Mouse (Mus musculus): ENCODE measurements around the gene Rere. TPM values are rescaled to one million over a fixed set of nuclear protein-coding genes. Genes with fewer than 3 reads are reported as not detected.
"Not testable (repeated sequence)": the region's sequence is repeated elsewhere in the genome, so short reads cannot be mapped to it uniquely, and the experiment has no call there.

Rere gene
- total RNA-seq, 2 experiments from 2014 or later: 51.5 to 52.0 TPM

DNA sequence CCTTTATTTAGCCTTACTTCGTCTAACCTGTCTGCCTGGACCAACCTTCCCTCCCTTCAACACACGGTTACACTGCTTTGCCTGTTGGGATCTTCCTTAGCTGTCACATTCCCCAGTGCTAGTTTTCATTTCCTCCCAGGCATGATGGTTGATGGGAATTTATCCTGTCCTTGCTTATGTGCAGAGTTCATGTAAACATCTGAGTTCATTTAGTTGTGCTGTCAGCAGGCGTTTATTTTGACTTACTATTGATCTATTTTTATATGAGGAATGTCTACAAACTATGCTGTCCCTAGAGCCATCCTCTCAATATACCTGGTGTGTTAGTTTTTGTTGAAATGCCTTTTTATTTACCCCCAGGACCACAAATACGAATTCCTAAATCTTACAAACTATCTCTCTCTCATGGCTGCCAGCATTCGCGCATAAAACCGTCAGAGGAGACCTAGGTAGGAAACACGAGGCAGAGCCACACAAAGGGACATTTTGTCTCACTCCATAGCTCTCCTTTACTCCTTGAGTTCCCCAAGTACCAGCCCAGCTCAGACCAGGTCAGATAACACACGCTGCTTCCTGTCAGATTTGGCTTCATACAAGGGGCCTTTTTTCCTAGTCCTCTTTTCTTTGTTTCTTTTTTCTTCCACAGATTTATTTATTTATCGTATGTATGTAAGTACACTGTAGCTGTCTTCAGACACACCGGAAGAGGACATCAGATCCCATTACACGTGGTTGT lies 173.3 kb downstream of the Rere start:
- intact Hi-C loops (cut with DNase I): no loop called here
- DNase-seq: no peak

DNA sequence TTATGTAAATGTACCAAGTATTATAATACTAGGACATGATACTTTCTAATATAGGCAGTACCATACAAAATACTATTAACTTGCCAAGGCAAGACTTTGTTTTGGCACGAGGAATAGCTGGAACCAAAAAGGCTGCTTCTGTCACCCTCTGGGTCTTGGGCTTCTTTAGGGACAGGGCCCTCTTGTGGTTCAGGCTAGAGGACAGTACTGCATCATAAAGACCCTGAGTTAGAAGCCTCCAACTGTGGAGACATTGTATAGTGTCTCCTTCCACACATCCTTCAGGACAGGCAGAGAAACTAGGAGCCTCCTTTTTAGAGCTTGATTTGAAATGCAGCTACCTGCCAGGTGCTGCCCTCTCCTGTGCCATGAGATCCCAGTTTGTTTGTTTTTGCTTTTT lies 174.3 kb downstream of the Rere start:
- DNase-seq: no peak
- intact Hi-C loops (cut with DNase I): no loop called here

DNA sequence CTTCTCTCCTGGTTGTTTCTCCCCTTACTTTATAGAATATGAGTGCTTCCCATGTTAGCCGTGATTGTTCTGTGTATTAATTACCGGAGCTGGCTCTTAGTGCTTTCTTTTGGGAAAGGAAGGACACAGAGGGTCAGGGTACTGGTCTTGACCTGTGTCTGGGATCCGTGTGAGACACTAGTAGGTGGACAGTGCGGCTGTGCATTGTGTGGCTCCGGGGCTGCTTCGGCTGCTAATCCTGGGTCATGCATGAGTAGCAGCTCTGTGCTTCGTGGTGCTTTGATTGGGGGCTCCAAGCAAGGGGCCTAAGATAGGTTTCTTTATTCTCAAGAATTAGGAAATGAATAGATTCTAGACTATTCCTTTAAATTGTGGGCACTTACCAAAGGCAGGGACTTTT lies 175.0 kb downstream of the Rere start:
- intact Hi-C loops (cut with DNase I): no loop called here
- no peak for DNase-seq

DNA sequence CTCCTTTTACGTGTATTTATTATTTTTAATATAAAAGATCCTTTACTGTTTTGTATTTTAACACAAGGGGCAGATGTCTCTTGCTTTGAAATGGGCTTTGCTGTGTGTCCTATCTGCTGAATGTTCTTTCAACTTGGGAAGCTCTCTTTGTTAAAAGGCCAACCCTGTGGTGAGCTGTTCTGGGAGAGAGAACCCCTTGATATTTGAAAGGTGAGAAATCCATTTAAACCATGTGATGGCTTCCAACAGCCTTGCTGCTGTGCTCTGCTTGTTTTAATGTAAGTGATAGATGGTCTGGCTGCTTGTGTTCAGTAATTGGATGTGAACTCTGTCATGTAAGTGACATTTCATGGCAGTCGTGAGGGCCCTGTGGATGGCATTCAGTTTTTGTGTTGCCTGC lies 175.4 kb downstream of the Rere start:
- intact Hi-C loops (cut with DNase I): no loop called here
- DNase-seq: no peak

DNA sequence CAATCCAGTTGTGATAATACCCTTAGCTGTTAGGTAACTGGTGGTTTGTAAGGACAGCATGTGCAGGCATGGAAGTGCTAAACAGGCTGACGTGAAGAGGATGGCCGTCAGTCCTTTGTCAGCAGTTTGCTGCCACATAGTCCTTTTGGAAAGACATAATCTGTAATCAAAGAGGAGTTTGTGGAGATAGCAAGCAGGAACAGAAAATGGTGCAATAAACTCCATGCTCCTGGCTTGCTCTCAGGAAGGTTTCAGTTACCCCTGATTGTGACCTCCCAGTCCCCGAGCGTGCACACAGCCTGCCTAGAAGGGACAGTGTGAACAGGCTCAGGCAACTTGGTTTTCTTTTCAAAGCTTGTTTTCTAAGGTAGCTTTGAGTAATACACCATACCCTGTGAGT lies 175.9 kb downstream of the Rere start:
- intact Hi-C loops (cut with DNase I): no loop called here
- no peak for DNase-seq

DNA sequence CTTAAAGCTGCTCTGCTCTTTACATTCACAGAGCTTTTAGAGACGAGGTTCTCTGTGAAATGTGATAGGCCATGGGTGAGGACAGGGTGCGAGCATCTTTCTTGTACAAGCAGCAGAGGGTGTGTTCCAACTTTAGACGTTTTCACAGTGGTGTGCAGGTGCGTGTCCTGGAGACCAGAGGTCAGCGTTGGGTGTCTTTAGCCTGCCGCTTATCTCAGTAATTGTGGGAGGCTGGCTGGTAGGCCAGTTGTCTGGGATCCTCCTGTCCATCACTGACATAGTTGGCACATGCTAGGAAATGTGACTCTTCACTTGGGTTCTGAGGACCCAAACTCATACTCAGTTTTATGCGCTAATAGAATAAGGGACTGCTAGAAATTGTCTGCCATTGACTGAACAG lies 176.3 kb downstream of the Rere start:
- intact Hi-C loops (cut with DNase I): no loop called here
- DNase-seq: no peak

DNA sequence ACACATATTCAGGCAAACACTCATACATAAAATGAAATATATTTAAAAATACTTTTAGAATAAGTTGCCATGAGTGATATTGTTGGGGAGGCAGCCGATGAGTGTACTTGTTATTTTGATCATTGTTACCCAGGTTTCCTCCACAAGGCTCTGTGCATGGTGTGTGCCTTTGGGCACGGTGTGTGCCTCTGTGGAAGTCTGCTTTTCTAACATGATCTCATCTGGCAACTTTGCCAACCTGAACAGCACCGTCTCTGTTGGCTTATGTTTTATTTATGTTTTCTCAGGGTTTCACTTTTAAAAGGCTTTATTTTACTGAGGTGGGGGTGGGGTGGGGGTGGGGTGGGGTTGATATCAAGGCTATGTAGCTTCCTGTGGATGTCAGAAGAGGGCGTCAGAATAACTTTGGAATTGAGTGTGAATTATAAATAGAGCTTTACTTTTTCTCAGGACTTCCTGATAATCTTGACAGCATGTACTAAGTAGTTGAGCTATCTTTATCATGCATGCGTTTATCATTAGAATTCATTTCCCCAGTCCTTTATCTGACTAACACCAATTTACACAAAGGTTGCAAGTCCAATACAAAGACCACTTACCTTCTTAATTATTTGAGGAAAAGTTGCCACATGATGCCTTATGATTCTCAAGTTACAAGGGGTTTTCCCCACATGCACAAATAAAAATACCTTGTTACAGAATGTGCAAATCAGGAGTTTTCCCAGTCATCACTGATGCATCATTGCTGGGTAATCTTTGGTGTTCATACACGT lies 177.8 kb downstream of the Rere start:
- DNase-seq: no peak
- intact Hi-C loops (cut with DNase I): no loop called here

DNA sequence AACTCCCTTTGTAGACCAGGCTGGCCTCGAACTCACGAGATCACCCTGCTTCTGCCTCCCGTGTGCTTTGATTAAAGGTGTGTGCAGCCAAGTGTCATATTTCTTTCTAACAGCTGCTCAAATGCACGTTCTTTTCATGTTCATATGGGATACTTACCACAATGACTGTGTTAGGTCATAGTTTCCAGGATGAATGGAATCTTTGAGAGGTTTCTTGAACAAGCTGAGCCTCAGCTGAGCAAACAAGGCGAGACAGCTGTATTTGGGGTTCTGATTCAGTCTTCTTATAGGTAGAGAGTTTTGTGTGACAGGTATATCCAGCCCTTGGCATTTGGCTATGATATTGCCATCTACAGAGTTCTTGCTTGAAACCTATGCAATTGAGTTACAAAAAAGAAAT lies 179.0 kb downstream of the Rere start:
- intact Hi-C loops (cut with DNase I): loop anchor here (5.0 kb wide), 1 partner anchor 53 kb away; no protein-coding TSS in a partner anchor
- DNase-seq: no peak

DNA sequence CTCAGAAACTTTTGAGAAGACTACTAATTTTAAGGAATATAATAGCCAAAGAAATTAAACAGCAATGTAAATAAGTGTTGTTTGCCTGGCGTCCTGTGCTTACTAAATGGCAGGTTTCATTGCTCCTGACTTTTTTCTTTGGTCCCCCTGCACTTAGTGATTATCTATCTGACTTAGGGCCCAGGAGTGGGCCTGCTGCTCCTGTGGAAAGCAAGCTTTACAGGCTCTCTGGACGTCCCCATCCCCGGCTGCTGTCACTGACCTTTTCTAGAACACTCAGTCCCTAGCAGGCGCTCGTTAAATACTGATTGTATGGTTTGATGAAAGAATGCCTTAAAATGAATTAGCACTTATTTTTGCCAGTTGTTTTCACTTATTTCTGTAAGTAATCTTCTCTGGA lies 179.6 kb downstream of the Rere start:
- DNase-seq: no peak
- intact Hi-C loops (cut with DNase I): loop anchor here (5.0 kb wide), 1 partner anchor 54 kb away; no protein-coding TSS in a partner anchor

DNA sequence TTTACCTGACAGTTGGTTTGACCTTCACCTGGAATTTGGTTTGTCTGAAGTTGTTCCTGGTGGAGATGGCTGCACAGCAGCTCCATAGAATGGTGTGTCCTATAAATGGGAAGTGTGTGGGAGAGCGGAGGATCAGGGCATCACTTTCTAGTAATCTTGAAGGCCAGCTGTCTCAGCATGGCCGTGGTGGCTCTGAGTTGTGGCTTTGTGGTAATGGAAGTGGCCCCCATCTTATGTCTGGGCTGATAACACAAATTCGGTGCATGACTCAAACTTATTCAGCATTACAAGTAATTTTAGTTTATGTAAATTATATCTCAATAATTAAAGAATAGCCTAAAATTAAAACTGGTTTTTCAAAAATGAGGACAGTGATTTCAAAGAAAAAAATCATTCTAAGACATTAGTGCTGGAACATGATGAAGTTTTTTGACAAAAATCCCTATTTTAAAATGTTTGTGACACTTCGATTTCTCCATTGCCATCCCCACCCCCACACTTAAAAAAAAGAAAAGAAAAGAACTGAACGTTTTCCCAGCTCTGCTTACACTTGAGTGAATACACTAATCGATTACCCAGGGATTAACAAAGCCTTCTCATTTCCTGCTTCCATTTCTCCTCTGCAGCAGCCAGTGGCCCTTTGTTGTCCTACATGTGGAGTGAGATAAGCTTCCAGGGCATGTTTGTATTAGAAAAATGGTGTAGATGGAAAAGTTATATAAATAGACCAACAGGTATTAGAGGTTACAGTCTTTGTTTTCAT lies 180.2 kb downstream of the Rere start:
- intact Hi-C loops (cut with DNase I): loop anchor here (5.0 kb wide), 1 partner anchor 54 kb away; no protein-coding TSS in a partner anchor

DNA sequence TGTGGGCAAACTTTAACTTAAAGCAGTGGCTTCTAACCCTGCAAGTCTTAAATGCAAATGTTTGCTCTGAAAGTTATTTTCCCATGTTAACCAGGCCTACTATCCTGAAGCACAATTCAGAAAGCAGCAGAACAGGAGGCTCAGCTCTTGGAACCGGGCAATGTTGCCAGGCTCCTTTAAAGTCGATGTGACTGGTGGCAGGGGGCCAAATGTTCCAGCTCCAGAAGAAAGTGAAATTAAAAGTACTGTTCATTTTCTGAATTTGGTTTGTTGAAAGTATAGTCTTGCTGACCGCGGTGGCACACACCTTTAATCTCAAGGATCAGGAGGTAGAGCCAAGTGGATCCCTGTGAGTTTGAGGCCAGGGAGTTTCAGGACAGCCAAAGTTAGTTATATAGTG lies 180.9 kb downstream of the Rere start:
- DNase-seq: peak; percentile 70 to 75
- intact Hi-C loops (cut with DNase I): loop anchor here (5.0 kb wide), 1 partner anchor 55 kb away; no protein-coding TSS in a partner anchor

More for the DNA sequence above, 180.2 kb downstream of the Rere start:
- DNase-seq: no peak

DNA sequence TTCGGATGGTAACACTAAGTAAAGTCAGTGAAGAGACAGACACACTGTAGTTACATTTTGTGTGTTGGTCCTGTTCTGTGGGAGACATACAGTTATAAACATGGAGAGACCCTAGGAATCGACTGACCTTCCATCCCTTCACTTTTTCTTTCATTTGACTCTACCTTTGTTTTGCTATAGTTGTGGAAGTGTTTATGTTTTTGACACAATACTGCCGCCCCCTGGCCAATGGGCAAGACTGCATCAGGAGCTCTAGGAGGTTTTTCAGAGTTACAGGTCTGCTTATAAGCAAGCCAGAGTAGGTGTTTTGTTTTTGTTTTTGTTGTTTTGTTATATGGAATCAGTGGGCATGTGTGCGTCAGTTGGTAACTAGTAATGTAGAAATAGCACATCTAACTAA lies 184.3 kb downstream of the Rere start:
- peak; percentile 68 to 76 for DNase-seq
- intact Hi-C loops (cut with DNase I): loop anchor here (1.0 kb wide), 2 partner anchors 118 to 208 kb away; no protein-coding TSS in a partner anchor

DNA sequence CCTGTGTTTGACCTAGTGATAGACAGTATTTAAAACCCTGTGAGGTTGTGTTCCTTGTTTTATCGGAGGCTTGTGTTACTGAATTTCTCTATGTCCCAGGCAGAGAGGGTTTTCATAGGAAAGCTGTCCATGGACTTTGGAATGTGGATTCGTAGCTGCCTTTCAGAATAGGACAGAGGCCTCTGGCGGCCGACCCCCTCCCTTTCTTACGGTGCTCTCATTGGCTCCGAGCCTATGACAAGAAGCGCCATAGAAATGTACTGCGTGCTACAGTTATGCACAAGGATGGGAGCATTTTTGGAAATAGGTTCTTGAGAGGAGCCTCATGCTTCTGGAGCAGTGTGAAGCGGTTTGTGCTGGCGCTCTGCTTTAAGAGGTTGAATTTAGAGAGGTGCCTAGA lies 187.8 kb downstream of the Rere start:
- intact Hi-C loops (cut with DNase I): no loop called here
- DNase-seq: no peak

DNA sequence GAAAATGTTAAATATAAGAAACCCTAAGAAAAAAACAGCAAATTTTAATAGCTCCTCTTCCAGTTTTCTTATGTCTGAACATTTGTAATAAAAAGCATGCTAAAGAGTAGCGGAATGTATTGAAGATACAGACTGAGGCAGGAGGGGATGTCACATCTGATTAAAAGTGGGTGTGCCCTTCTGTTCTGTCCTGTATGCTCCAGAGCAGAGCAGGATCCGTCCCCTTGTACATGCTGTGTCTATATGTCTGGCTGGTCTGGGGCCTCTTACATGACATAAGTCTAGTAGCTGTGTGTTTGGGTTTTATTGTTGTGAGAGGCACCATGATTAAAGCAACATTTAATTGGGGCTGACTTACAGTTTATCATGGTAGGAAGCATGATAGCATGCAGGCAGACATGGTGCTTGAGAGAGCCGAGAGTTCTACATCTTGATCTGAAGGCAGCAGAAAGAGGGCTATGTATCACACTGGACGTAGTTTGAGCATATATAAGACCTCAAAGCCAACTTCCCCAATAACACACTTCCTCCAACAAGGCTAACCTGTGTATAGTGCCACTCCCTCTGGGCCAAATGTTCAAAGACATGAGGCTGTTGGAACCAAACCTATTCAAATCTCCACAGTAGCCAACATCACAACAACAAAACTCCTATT lies 189.4 kb downstream of the Rere start:
- intact Hi-C loops (cut with DNase I): no loop called here
- no peak for DNase-seq

DNA sequence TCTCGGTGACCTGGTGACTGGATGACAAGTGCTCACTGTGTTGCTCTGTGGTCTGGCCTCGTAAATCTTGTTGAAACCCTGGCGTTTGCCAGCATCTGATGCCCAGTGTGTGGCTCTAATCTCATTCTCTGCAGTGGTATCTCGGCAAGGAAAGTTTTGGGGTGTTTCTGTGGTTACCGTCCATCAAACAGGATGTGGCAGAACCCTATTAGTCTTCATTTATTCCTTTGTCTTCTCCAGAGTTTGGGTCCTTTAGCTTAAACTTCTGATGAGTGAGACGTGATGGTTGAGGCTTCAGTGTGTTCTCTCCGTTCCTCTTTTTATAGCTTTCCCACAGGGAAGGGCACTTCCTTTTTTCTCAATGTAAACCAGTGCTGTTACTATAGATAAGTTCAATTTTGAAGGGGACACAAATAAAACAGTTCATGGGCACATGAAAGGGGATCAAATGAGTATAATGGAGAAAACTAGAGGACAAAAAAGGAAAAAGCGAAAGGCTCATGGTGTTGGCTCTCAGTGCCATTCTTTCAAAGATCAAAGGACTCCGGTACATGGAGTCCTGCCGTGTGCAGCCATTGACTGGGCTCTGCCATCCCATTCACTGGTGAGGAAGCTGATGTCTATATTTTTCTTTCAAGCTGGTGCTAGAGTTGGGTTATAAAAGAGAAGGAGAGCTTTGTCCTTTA lies 191.4 kb downstream of the Rere start:
- DNase-seq: no peak
- intact Hi-C loops (cut with DNase I): no loop called here

DNA sequence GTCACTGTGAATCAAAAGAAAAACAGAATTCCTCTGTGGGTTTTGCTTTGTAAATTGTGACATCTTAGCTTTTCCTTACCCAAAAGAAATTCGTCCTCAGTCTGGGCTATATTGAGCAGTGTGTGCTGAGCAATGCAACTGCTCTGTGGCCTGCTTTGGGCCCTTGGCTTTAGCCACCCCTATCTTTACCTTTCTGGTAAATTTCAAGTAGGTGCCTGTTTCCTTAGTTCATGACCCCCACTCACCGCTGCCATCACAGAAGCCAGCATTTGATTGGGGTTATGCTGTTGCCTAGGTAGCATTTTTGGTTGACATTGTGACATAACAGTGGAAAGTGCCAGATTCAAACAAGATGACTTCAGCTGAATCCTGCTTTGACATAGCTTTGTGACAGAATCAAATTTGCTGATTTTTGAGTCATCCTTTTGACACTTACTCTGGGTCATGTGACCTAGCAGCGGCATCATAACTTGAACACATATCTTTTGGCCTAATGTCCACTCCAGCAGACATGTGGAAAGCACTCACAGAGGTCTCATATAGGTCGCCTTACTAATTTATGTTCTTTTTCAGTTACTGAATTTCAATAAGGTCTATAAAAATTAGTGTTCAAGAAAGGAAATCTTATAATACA lies 192.1 kb downstream of the Rere start:
- DNase-seq: no peak
- intact Hi-C loops (cut with DNase I): no loop called here

DNA sequence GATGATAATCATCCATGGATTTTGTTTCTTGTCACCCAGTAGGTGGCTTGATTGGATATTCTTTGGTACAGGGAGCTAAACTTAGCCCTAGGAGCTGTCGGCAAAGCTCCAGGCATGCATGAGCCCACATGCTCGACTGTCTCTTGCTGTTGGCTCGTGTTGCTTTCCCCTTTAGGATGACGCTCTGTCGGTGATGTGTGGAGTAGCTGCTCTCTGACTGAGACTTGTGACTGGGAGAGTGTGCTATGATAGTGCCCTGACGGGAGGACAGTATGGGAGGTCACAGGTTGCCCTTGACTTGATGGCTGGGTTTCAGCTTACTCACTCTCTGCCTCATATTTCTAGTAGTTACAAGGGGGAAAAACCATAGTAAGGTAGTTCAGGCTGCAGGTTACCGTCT lies 192.6 kb downstream of the Rere start:
- DNase-seq: peak; percentile 29 to 34
- intact Hi-C loops (cut with DNase I): no loop called here

DNA sequence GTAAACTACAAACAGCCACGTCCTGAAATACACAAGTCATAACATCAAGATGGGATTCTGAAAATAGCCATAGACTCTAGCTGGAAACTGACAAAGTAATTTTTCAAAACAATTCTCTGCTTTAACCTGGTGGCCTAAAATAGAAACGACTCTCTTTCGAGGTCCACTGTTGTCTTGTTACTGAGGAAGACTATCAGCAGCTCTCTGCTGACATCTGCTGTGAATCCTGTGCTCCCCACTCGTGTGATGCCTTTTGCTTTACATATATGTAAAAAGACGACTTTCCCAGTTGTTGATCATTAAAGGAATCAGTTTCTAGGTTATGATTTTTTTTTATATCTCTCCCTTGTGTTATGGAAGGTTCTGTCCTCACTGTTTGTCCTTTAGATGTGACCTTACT lies 194.8 kb downstream of the Rere start:
- DNase-seq: no peak
- intact Hi-C loops (cut with DNase I): no loop called here

DNA sequence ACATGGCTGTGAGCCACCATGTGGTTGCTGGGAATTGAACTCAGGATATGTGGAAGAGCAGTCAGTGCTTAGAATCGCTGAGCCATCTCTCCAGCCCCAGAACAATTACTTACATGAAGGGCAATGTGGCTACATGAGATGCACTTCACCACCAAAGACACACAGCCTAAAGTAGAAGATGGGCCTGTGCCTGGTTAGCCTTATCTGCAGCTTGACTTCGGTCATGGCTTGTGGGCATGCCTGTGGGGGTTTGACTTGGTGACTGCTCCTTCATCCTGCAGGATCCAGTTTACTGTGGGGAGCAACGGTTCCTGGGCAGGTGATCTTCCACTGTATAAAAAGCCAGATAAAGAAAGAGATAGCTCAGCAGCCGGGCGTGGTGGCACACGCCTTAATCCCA lies 196.6 kb downstream of the Rere start:
- intact Hi-C loops (cut with DNase I): no loop called here
- DNase-seq: no peak

DNA sequence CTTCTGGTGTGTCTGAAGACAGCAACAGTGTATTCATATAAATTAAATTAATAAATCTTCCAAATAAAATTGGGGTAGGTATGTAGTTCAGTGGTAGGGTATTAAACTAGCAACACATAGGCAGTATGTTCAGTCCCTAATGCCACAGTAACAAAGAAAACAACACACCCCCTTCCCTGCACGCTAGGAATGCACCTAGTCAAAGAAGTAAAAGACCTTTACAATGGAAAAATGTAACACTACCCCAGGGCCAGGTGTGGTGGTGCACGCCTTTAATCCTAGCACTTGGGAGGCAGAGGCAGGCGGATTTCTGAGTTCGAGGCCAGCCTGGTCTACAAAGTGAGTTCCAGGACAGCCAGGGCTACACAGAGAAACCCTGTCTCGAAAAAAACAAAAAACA lies 201.6 kb downstream of the Rere start:
- intact Hi-C loops (cut with DNase I); DNase-seq: not testable (repeated sequence)
